Comparison of ENCODE assay signal across 8 mouse cellular contexts in genomic region chr17:26122431-26123140, GRCm38 (mm10). TPM values are rescaled to one million over a fixed set of nuclear protein-coding genes. Genes with fewer than 3 reads are reported as not detected.
DNase-seq lines count a peak whose midpoint lies in the region; ATAC-seq and TF ChIP-seq lines count a peak whose summit lies in the region.

No protein-coding gene starts in this region.

- DNase-seq in gastrocnemius, adult 2 months = no peak
- no peak for DNase-seq in gastrocnemius, postnatal 25 days
- no peak for DNase-seq in liver, embryonic 13.5 days
- no peak for DNase-seq in liver
- no peak for DNase-seq in spleen, postnatal 4 days (ENCODE audit: low spot score in 2 of 2)
- DNase-seq in right cerebral cortex, adult 18-20 months = no peak

- no peaks in the 10 kb centered on the region for H3K9me3 ChIP-seq in liver, embryonic 13.5 days (replicated peaks)
- no peaks in the 10 kb centered on the region for H3K9me3 ChIP-seq in embryonic facial prominence, embryonic 13.5 days
- H3K9me3 ChIP-seq in liver, embryonic 16.5 days (replicated peaks; ENCODE audit: control insufficient read depth, low read length) = no peaks in the 10 kb centered on the region

- WGBS in liver, embryonic 13.5 days (ENCODE audit: insufficient replicate concordance) = 50% methylated on average over 5 of the region's 5 CpGs
- 45% methylated on average over 5 of the region's 5 CpGs for WGBS in embryonic facial prominence, embryonic 13.5 days
- WGBS in liver, embryonic 16.5 days (ENCODE audit: insufficient replicate concordance) = 53% methylated on average over 5 of the region's 5 CpGs

- H3K9ac ChIP-seq in liver, embryonic 13.5 days = peak overlapping the region; percentile 88; the same call in 1 of the 2 replicates
- H3K9ac ChIP-seq in embryonic facial prominence, embryonic 13.5 days = no peak overlapping the region
- H3K9ac ChIP-seq in liver, embryonic 16.5 days (ENCODE audit: low read depth, low read length) = no peak overlapping the region

- peaks cover 28% of the 10 kb centered on the region for H3K36me3 ChIP-seq in liver, embryonic 13.5 days
- H3K36me3 ChIP-seq in embryonic facial prominence, embryonic 13.5 days = peaks cover 26% of the 10 kb centered on the region
- H3K36me3 ChIP-seq in liver, embryonic 16.5 days (ENCODE audit: control insufficient read depth, insufficient read depth) = peaks cover 5% of the 10 kb centered on the region

- TF ChIP-seq CTCF in gastrocnemius, adult 2 months (IDR thresholded peaks at IDR 0.05) = no peak

- peak overlapping the region; percentile 92 for H3K4me2 ChIP-seq in liver, embryonic 13.5 days
- H3K4me2 ChIP-seq in embryonic facial prominence, embryonic 13.5 days = no peak overlapping the region
- peak overlapping the region; percentile 83 for H3K4me2 ChIP-seq in liver, embryonic 16.5 days (ENCODE audit: low read depth, low read length)

- H3K27me3 ChIP-seq in liver, embryonic 13.5 days = peaks cover 20% of the 10 kb centered on the region
- H3K27me3 ChIP-seq in embryonic facial prominence, embryonic 13.5 days = peaks cover 21% of the 10 kb centered on the region
- no peaks in the 10 kb centered on the region for H3K27me3 ChIP-seq in liver, embryonic 16.5 days (ENCODE audit: control insufficient read depth, insufficient read depth, low read depth, low read length)

- peak overlapping the region; percentile 93 for H3K4me3 ChIP-seq in gastrocnemius, adult 2 months
- H3K4me3 ChIP-seq in liver, embryonic 13.5 days (replicated peaks) = peak overlapping the region; percentile 90
- peak overlapping the region; percentile 3; the same call in 1 of the 2 replicates for H3K4me3 ChIP-seq in embryonic facial prominence, embryonic 13.5 days
- H3K4me3 ChIP-seq in liver, embryonic 16.5 days (ENCODE audit: low read depth, low read length) = peak overlapping the region; percentile 89; the same call in 1 of the 2 replicates

- H3K27ac ChIP-seq in gastrocnemius, adult 2 months = peak overlapping the region; percentile 92; the same call in 1 of the 2 replicates
- H3K27ac ChIP-seq in liver, embryonic 13.5 days = no peak overlapping the region
- no peak overlapping the region for H3K27ac ChIP-seq in embryonic facial prominence, embryonic 13.5 days
- H3K27ac ChIP-seq in liver, embryonic 16.5 days (ENCODE audit: low read length) = no peak overlapping the region

- H3K4me1 ChIP-seq in liver, embryonic 13.5 days (replicated peaks) = peaks cover 40% of the 10 kb centered on the region
- peaks cover 25% of the 10 kb centered on the region for H3K4me1 ChIP-seq in embryonic facial prominence, embryonic 13.5 days
- peaks cover 12% of the 10 kb centered on the region for H3K4me1 ChIP-seq in liver, embryonic 16.5 days (ENCODE audit: control insufficient read depth, low read depth, low read length)

- intact Hi-C loops in gastrocnemius, adult 2 months (cut with DNase I) = no loop called here

- no peak for ATAC-seq in liver, embryonic 13.5 days (ENCODE audit: low read depth)
- ATAC-seq in embryonic facial prominence, embryonic 13.5 days (ENCODE audit: insufficient number of reproducible peaks, insufficient read depth, low FRiP score, low TSS enrichment, low read depth) = no peak
- ATAC-seq in liver, embryonic 16.5 days (ENCODE audit: low read depth) = no peak

RNA-seq across cellular contexts. Expression of gene Mrpl28, which starts 0.7 kb away (rescaled TPM):
- total RNA-seq in gastrocnemius, adult 2 months (2021) = 10 to 100 TPM; 54.1 to 73.2 TPM
- total RNA-seq in gastrocnemius, postnatal 25 days (2021) = 10 to 100 TPM; 62.0 to 62.3 TPM
- 148 and 156 TPM in 2 replicates for polyA plus RNA-seq in liver, embryonic 13.5 days (2015; fragmentation: Nextera tagmentation; extraction: Ambion mirVana)
- polyA plus RNA-seq in embryonic facial prominence, embryonic 13.5 days (2015; fragmentation: Nextera tagmentation; extraction: Ambion mirVana) = 180 and 209 TPM in 2 replicates
- polyA plus RNA-seq in liver, embryonic 16.5 days (2015; fragmentation: Nextera tagmentation; extraction: Ambion mirVana) = 106 and 117 TPM in 2 replicates

RNA-seq across cellular contexts. Expression of gene Tmem8, which starts 9.5 kb away (rescaled TPM):
- total RNA-seq in gastrocnemius, adult 2 months (2021) = under 1 TPM; 0.67 to 0.92 TPM
- total RNA-seq in gastrocnemius, postnatal 25 days (2021) = 1 to 10 TPM in 1 of 2 experiments, under 1 TPM in 1; 0.87 to 1.2 TPM
- polyA plus RNA-seq in liver, embryonic 13.5 days (2015; fragmentation: Nextera tagmentation; extraction: Ambion mirVana) = 1.3 and 1.7 TPM in 2 replicates
- polyA plus RNA-seq in embryonic facial prominence, embryonic 13.5 days (2015; fragmentation: Nextera tagmentation; extraction: Ambion mirVana) = 1.4 and 1.7 TPM in 2 replicates
- polyA plus RNA-seq in liver, embryonic 16.5 days (2015; fragmentation: Nextera tagmentation; extraction: Ambion mirVana) = 1.2 and 1.6 TPM in 2 replicates

RNA-seq across cellular contexts. Expression of gene Axin1, which starts 15.9 kb away (rescaled TPM):
- 10 to 100 TPM; 15.9 TPM for total RNA-seq in gastrocnemius, adult 2 months (2021)
- 10 to 100 TPM; 10.8 to 17.2 TPM for total RNA-seq in gastrocnemius, postnatal 25 days (2021)
- polyA plus RNA-seq in liver, embryonic 13.5 days (2015; fragmentation: Nextera tagmentation; extraction: Ambion mirVana) = 2.9 and 3.7 TPM in 2 replicates
- 9.9 and 10.5 TPM in 2 replicates for polyA plus RNA-seq in embryonic facial prominence, embryonic 13.5 days (2015; fragmentation: Nextera tagmentation; extraction: Ambion mirVana)
- 2.3 and 2.6 TPM in 2 replicates for polyA plus RNA-seq in liver, embryonic 16.5 days (2015; fragmentation: Nextera tagmentation; extraction: Ambion mirVana)

RNA-seq across cellular contexts. Expression of gene Nme4, which starts 27.2 kb away (rescaled TPM):
- total RNA-seq in gastrocnemius, adult 2 months (2021) = 1 to 10 TPM; 1.6 to 2.5 TPM
- total RNA-seq in gastrocnemius, postnatal 25 days (2021) = 1 to 10 TPM; 1.2 to 1.7 TPM
- 56.2 and 58.8 TPM in 2 replicates for polyA plus RNA-seq in liver, embryonic 13.5 days (2015; fragmentation: Nextera tagmentation; extraction: Ambion mirVana)
- 138 and 142 TPM in 2 replicates for polyA plus RNA-seq in embryonic facial prominence, embryonic 13.5 days (2015; fragmentation: Nextera tagmentation; extraction: Ambion mirVana)
- polyA plus RNA-seq in liver, embryonic 16.5 days (2015; fragmentation: Nextera tagmentation; extraction: Ambion mirVana) = 30.1 and 30.9 TPM in 2 replicates

RNA-seq across cellular contexts. Expression of gene Decr2, which starts 32.4 kb away (rescaled TPM):
- total RNA-seq in gastrocnemius, adult 2 months (2021) = 1 to 10 TPM; 2.1 to 3.0 TPM
- total RNA-seq in gastrocnemius, postnatal 25 days (2021) = 1 to 10 TPM; 2.8 to 3.2 TPM
- polyA plus RNA-seq in liver, embryonic 13.5 days (2015; fragmentation: Nextera tagmentation; extraction: Ambion mirVana) = 11.1 and 13.8 TPM in 2 replicates
- 42.9 and 44.9 TPM in 2 replicates for polyA plus RNA-seq in embryonic facial prominence, embryonic 13.5 days (2015; fragmentation: Nextera tagmentation; extraction: Ambion mirVana)
- 21.2 and 26.3 TPM in 2 replicates for polyA plus RNA-seq in liver, embryonic 16.5 days (2015; fragmentation: Nextera tagmentation; extraction: Ambion mirVana)

Comparison
In these comparisons a context has a peak if more than half of its experiments do, and no peak if none do; other contexts are left out.
1. H3K4me3 ChIP-seq: peak in every context shown above with its lines; median percentile 93 in gastrocnemius, adult 2 months; 90 in liver, embryonic 13.5 days; 89 in liver, embryonic 16.5 days; 3 in embryonic facial prominence, embryonic 13.5 days.